Mouse (Mus musculus) ES-Bruce4 (cell line): ENCODE data around the gene Clk1.

Experiments
- CTCF ChIP-seq: IDR thresholded peaks from one replicate; pipeline ENCODE4 v1.8.1; 2011; ENCODE audit warnings: low read depth, low read length
- EP300 ChIP-seq: IDR thresholded peaks from 2 replicates; pipeline ENCODE4 v1.6.1; 2011; ENCODE audit warnings: low read depth, low read length; ENCODE audit not compliant: insufficient read depth
- POLR2A ChIP-seq: IDR thresholded peaks from one replicate; pipeline ENCODE4 v1.8.1; 2011; ENCODE audit warnings: low read length; ENCODE audit not compliant: insufficient read depth

DNA sequence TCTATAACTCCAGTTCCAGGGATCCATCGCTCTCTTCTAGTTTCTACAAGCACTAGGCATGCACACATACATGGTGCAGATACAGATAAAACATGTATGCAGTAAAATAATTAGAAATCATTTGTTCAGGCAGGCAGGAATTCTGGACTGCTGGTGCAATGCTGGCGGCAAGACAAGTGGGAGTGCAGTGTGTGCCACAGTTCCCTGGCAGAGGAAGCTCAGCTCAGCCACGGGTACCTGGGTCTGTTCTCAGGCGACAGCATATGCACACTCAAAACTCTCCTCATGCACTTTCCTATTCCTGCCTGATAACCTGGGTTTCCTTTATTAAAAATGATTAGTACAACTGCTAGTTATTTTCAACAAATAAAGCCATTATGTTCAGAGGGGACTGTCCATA, 41.2 kb upstream of the Clk1 start:
- TF ChIP-seq CTCF (no peak), EP300 (no peak), POLR2A (no peak)
